Mouse (Mus musculus) adrenal gland, adult (tissue): ENCODE data around the gene Olfr157.
A peak's percentile ranks its signal among the peaks of the same experiment; 100 is the strongest.
"Not testable (repeated sequence)": the region's sequence is repeated elsewhere in the genome, so short reads cannot be mapped to it uniquely, and the experiment has no call there.

Experiments used
- DNase-seq, 2 experiments: peaks; one replicate each; pipeline ENCODE4 v3.0.0; 2022 to 2023; ENCODE audit warnings: low spot score in 1 of 2; ENCODE audit not compliant: inconsistent age in 2 of 2

Olfr157 gene

DNA sequence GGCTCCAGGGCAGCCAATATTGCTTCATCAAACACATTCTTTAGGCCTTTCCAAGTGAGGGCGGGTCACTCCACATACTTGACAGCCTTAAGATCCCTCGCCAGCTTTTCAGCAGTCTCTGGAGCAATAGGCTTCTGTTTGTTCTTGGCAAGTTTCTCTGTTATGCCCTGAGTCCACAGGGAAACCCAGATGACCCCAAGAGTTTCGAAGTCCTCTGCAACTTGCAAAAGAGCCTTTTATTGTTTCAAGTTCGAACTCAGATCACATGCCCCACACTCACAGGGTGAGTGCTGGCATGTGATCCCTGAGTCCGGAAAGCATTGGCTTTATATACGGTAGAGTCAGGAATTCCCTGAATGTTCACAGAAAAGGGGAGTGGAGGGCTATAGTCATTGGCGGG, 41.1 kb downstream of the Olfr157 start:
- DNase-seq: peak in 1 of 2 experiments; percentile 28

- not testable (repeated sequence) for DNase-seq
These were observed 44.2 kb downstream of the Olfr157 start for GRCm38 (mm10) chr4:43795844-43796243.

DNA sequence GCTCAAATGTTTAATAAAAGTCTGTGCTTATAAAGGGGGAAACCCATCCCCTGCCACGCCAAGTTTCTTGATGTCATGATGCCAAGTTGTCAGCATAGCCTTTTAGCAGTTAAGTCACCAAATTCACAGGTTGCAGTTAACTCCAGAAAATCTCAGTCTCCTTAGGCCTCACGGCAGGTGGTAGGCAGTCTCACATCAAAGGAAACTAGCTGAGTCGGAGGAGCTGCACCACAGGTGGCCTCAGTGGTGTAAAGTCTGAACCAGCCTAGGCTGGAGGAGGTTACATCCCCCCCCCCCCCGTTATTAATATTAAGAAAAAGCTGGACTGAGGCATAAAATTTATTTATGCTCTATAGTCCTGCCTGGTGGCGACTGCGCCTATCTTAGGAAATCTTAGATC, 44.7 kb downstream of the Olfr157 start:
- DNase-seq: no peak
